Mouse (Mus musculus): ENCODE results near the gene Pabpc4.

GRCm38 (mm10) chr4:123292390-123292789 is 30.2 kb downstream of the Pabpc4 start:
- TF ChIP-seq CTCF (IDR thresholded peaks at IDR 0.05; ENCODE audit: borderline replicate concordance, insufficient read depth, low read depth, low read length) (no peak), POLR2A (IDR thresholded peaks at IDR 0.05; ENCODE audit: borderline replicate concordance, insufficient read depth, low read length) (no peak)

All from cerebellum, adult 2 months (tissue).